Mouse (Mus musculus): Measurements from ENCODE around the gene Mast1. TPM values are rescaled to one million over a fixed set of nuclear protein-coding genes. Genes with fewer than 3 reads are reported as not detected.
A peak's percentile ranks its signal among the peaks of the same experiment; 100 is the strongest.

Gene Mast1
- total and polyA plus RNA-seq, 3 experiments: 0.16 to 0.27 TPM; not detected in 1

- ATAC-seq (ENCODE audit: extremely low read depth, insufficient number of reproducible peaks, low FRiP score, poor library complexity, severe bottlenecking) (no peak), DNase-seq (ENCODE audit: low spot score) (peak; percentile 25)
- H3K9me3 ChIP-seq (replicated peaks): no peaks in the 10 kb centered on the region
- no peaks in the 10 kb centered on the region for H3K27me3 ChIP-seq (ENCODE audit: insufficient read depth, low read length)
- H3K4me3 ChIP-seq (ENCODE audit: low read depth, low read length): peak overlapping the region; percentile 73
- TF ChIP-seq TAL1 (conservative IDR thresholded peaks at IDR 0.05; ENCODE audit: low read depth, low read length): no peak
- no peak; the same call in 1 of the 2 replicates for TF ChIP-seq POLR2AphosphoS5 (IDR thresholded peaks at IDR 0.05; ENCODE audit: insufficient replicate concordance, low read depth, low read length)
- TF ChIP-seq GATA2 (IDR thresholded peaks at IDR 0.05; ENCODE audit: borderline replicate concordance, low read depth, low read length): no peak
- TF ChIP-seq GATA1 (IDR thresholded peaks at IDR 0.05; ENCODE audit: borderline replicate concordance, low read length): no peak
- no peak for TF ChIP-seq CTCF (IDR thresholded peaks at IDR 0.05; ENCODE audit: low read depth, low read length)
- H3K4me1 ChIP-seq (ENCODE audit: insufficient read depth, low read depth, low read length): peaks cover 72% of the 10 kb centered on the region
- H3K36me3 ChIP-seq (replicated peaks): peaks cover 79% of the 10 kb centered on the region
Measured at GRCm38 (mm10) chr8:84872309-84872965, 64.7 kb downstream of the Mast1 start.

- H3K36me3 ChIP-seq (replicated peaks): peaks cover 79% of the 10 kb centered on the region
- peaks cover 69% of the 10 kb centered on the region for H3K4me1 ChIP-seq (ENCODE audit: insufficient read depth, low read depth, low read length)
- no peak for TF ChIP-seq GATA2 (IDR thresholded peaks at IDR 0.05; ENCODE audit: borderline replicate concordance, low read depth, low read length)
- no peaks in the 10 kb centered on the region for H3K27me3 ChIP-seq (ENCODE audit: insufficient read depth, low read length)
- no peaks in the 10 kb centered on the region for H3K9me3 ChIP-seq (replicated peaks)
- H3K4me3 ChIP-seq (ENCODE audit: low read depth, low read length): peak within 1 kb of the TSS; percentile 73
- DNase-seq (ENCODE audit: low spot score) (peak; percentile 52), ATAC-seq (ENCODE audit: extremely low read depth, insufficient number of reproducible peaks, low FRiP score, poor library complexity, severe bottlenecking) (peak; percentile 30; the same call in 1 of the 2 replicates)
Measured at GRCm38 (mm10) chr8:84871376-84872308, 65.5 kb downstream of the Mast1 start, which contains the start of gene Syce2. Gene Syce2 (plus strand): TSS chr8:84872111.

Other genes starting within 250 kb of the Mast1 start
Only the 20 nearest of the 31 such genes appear.
- gene Dand5, start 114.5 kb downstream of the Mast1 start, total RNA-seq (2014; fragmentation: Nextera tagmentation): 7.1 and 7.7 TPM in 2 replicates
- 1.8 and 2.2 TPM in 2 replicates for gene Dand5, start 114.5 kb downstream of the Mast1 start, total RNA-seq (2017)
- 1.4 and 2.1 TPM in 2 replicates for gene Dand5, start 114.5 kb downstream of the Mast1 start, polyA plus RNA-seq (2012)
- gene Gadd45gip1, start 105.8 kb downstream of the Mast1 start, total RNA-seq (2014; fragmentation: Nextera tagmentation): 10.0 and 13.0 TPM in 2 replicates
- gene Gadd45gip1, start 105.8 kb downstream of the Mast1 start, total RNA-seq (2017): 20.4 and 20.9 TPM in 2 replicates
- 79.7 and 93.0 TPM in 2 replicates for gene Gadd45gip1, start 105.8 kb downstream of the Mast1 start, polyA plus RNA-seq (2012)
- 116 and 121 TPM in 2 replicates for gene Rad23a, start 96.7 kb downstream of the Mast1 start, total RNA-seq (2014; fragmentation: Nextera tagmentation)
- gene Rad23a, start 96.7 kb downstream of the Mast1 start, total RNA-seq (2017): 38.7 and 39.2 TPM in 2 replicates
- 414 and 672 TPM in 2 replicates for gene Rad23a, start 96.7 kb downstream of the Mast1 start, polyA plus RNA-seq (2012)
- 406 and 435 TPM in 2 replicates for gene Calr, start 90.4 kb downstream of the Mast1 start, total RNA-seq (2014; fragmentation: Nextera tagmentation)
- 831 and 954 TPM in 2 replicates for gene Calr, start 90.4 kb downstream of the Mast1 start, total RNA-seq (2017)
- gene Calr, start 90.4 kb downstream of the Mast1 start, polyA plus RNA-seq (2012): 248 and 253 TPM in 2 replicates
- gene Farsa, start 80.4 kb downstream of the Mast1 start, total RNA-seq (2014; fragmentation: Nextera tagmentation): 35.3 and 39.6 TPM in 2 replicates
- gene Farsa, start 80.4 kb downstream of the Mast1 start, total RNA-seq (2017): 182 and 203 TPM in 2 replicates
- gene Farsa, start 80.4 kb downstream of the Mast1 start, polyA plus RNA-seq (2012): 138 and 152 TPM in 2 replicates
- gene Syce2, start 65.2 kb downstream of the Mast1 start, total RNA-seq (2014; fragmentation: Nextera tagmentation): 370 and 371 TPM in 2 replicates
- 319 and 358 TPM in 2 replicates for gene Syce2, start 65.2 kb downstream of the Mast1 start, total RNA-seq (2017)
- 261 and 336 TPM in 2 replicates for gene Syce2, start 65.2 kb downstream of the Mast1 start, polyA plus RNA-seq (2012)
- gene Gcdh, start 43.4 kb downstream of the Mast1 start, total RNA-seq (2014; fragmentation: Nextera tagmentation): 17.7 and 26.6 TPM in 2 replicates
- gene Gcdh, start 43.4 kb downstream of the Mast1 start, total RNA-seq (2017): 35.2 and 45.8 TPM in 2 replicates
- gene Gcdh, start 43.4 kb downstream of the Mast1 start, polyA plus RNA-seq (2012): 66.4 and 69.8 TPM in 2 replicates
- gene Klf1, start 35.4 kb downstream of the Mast1 start, total RNA-seq (2014; fragmentation: Nextera tagmentation): 69.9 and 75.0 TPM in 2 replicates
- gene Klf1, start 35.4 kb downstream of the Mast1 start, total RNA-seq (2017): 51.5 and 56.1 TPM in 2 replicates
- gene Klf1, start 35.4 kb downstream of the Mast1 start, polyA plus RNA-seq (2012): 193 and 253 TPM in 2 replicates
- gene Dnase2a, start 28.8 kb downstream of the Mast1 start, total RNA-seq (2014; fragmentation: Nextera tagmentation): 116 and 118 TPM in 2 replicates
- 147 and 170 TPM in 2 replicates for gene Dnase2a, start 28.8 kb downstream of the Mast1 start, total RNA-seq (2017)
- gene Dnase2a, start 28.8 kb downstream of the Mast1 start, polyA plus RNA-seq (2012): 40.2 and 75.0 TPM in 2 replicates
- not detected in 2 replicates for gene Rtbdn, start 9.6 kb upstream of the Mast1 start, total RNA-seq (2014; fragmentation: Nextera tagmentation)
- gene Rtbdn, start 9.6 kb upstream of the Mast1 start, total RNA-seq (2017): 0.11 and 0.12 TPM in 2 replicates
- not detected in 2 replicates for gene Rtbdn, start 9.6 kb upstream of the Mast1 start, polyA plus RNA-seq (2012)
- not detected in 2 replicates for gene Gm49661, start 32.1 kb upstream of the Mast1 start, total RNA-seq (2014; fragmentation: Nextera tagmentation)
- not detected in 2 replicates for gene Gm49661, start 32.1 kb upstream of the Mast1 start, total RNA-seq (2017)
- not detected in 2 replicates for gene Gm49661, start 32.1 kb upstream of the Mast1 start, polyA plus RNA-seq (2012)
- 134 and 185 TPM in 2 replicates for gene Prdx2, start 32.2 kb upstream of the Mast1 start, total RNA-seq (2014; fragmentation: Nextera tagmentation)
- 299 and 388 TPM in 2 replicates for gene Prdx2, start 32.2 kb upstream of the Mast1 start, total RNA-seq (2017)
- 19.6 and 86.4 TPM in 2 replicates for gene Prdx2, start 32.2 kb upstream of the Mast1 start, polyA plus RNA-seq (2012)
- 162 and 174 TPM in 2 replicates for gene Rnaseh2a, start 32.4 kb upstream of the Mast1 start, total RNA-seq (2014; fragmentation: Nextera tagmentation)
- 94.1 and 132 TPM in 2 replicates for gene Rnaseh2a, start 32.4 kb upstream of the Mast1 start, total RNA-seq (2017)
- gene Rnaseh2a, start 32.4 kb upstream of the Mast1 start, polyA plus RNA-seq (2012): 477 and 636 TPM in 2 replicates
- gene Junb, start 41.4 kb upstream of the Mast1 start, total RNA-seq (2014; fragmentation: Nextera tagmentation): 25.6 and 38.5 TPM in 2 replicates
- gene Junb, start 41.4 kb upstream of the Mast1 start, total RNA-seq (2017): 23.8 and 33.6 TPM in 2 replicates
- gene Junb, start 41.4 kb upstream of the Mast1 start, polyA plus RNA-seq (2012): 66.8 and 78.5 TPM in 2 replicates
- gene Hook2, start 53.2 kb upstream of the Mast1 start, total RNA-seq (2014; fragmentation: Nextera tagmentation): 2.7 and 3.4 TPM in 2 replicates
- 7.9 and 8.2 TPM in 2 replicates for gene Hook2, start 53.2 kb upstream of the Mast1 start, total RNA-seq (2017)
- gene Hook2, start 53.2 kb upstream of the Mast1 start, polyA plus RNA-seq (2012): 12.2 and 12.7 TPM in 2 replicates
- gene Best2, start 77.2 kb upstream of the Mast1 start, total RNA-seq (2014; fragmentation: Nextera tagmentation): not detected in 2 replicates
- 0.12 TPM in 1 of 2 replicates, not detected in the other for gene Best2, start 77.2 kb upstream of the Mast1 start, total RNA-seq (2017)
- gene Best2, start 77.2 kb upstream of the Mast1 start, polyA plus RNA-seq (2012): not detected in 2 replicates
- gene Asna1, start 87.9 kb upstream of the Mast1 start, total RNA-seq (2014; fragmentation: Nextera tagmentation): 83.6 and 104 TPM in 2 replicates
- gene Asna1, start 87.9 kb upstream of the Mast1 start, total RNA-seq (2017): 110 and 139 TPM in 2 replicates
- 103 and 136 TPM in 2 replicates for gene Asna1, start 87.9 kb upstream of the Mast1 start, polyA plus RNA-seq (2012)
- 61.3 and 64.2 TPM in 2 replicates for gene Trir, start 89.5 kb upstream of the Mast1 start, total RNA-seq (2014; fragmentation: Nextera tagmentation)
- 151 and 196 TPM in 2 replicates for gene Trir, start 89.5 kb upstream of the Mast1 start, total RNA-seq (2017)
- 263 and 317 TPM in 2 replicates for gene Trir, start 89.5 kb upstream of the Mast1 start, polyA plus RNA-seq (2012)
- 83.8 and 92.5 TPM in 2 replicates for gene Tnpo2, start 99.6 kb upstream of the Mast1 start, total RNA-seq (2014; fragmentation: Nextera tagmentation)
- 38.9 and 52.8 TPM in 2 replicates for gene Tnpo2, start 99.6 kb upstream of the Mast1 start, total RNA-seq (2017)
- 20.0 and 26.5 TPM in 2 replicates for gene Tnpo2, start 99.6 kb upstream of the Mast1 start, polyA plus RNA-seq (2012)
- gene Fbxw9, start 122.7 kb upstream of the Mast1 start, total RNA-seq (2014; fragmentation: Nextera tagmentation): 10.4 and 17.0 TPM in 2 replicates
- gene Fbxw9, start 122.7 kb upstream of the Mast1 start, total RNA-seq (2017): 15.9 and 16.1 TPM in 2 replicates
- 33.7 and 34.7 TPM in 2 replicates for gene Fbxw9, start 122.7 kb upstream of the Mast1 start, polyA plus RNA-seq (2012)

Data from G1E (cell line).